Mouse (Mus musculus): ENCODE measurements around the gene Micu1.

GRCm38 (mm10) chr10:59897511-59897910, 195.2 kb downstream of the Micu1 start:
- TF ChIP-seq POLR2A (IDR thresholded peaks at IDR 0.05; ENCODE audit: low read depth, low read length) (no peak), CTCF (IDR thresholded peaks at IDR 0.05; ENCODE audit: borderline replicate concordance, insufficient read depth, low read length) (no peak)
